Mouse (Mus musculus) liver, adult 2 months (tissue): Measurements from ENCODE around the gene Fam185a. TPM values are rescaled to one million over a fixed set of nuclear protein-coding genes. Genes with fewer than 3 reads are reported as not detected.

Source experiments
- DNase-seq: peaks from one replicate; pipeline ENCODE4 v3.0.0-alpha.2; 2011; ENCODE audit warnings: low read depth, low spot score; ENCODE audit errors: extremely low read depth
- H3K27ac ChIP-seq: fragments of 200-500 bp; replicated peaks from 2 replicates; pipeline ENCODE4 v1.5.1; 2012; ENCODE audit warnings: low read depth, mild to moderate bottlenecking, control low read depth, inconsistent platforms, low read length; ENCODE audit not compliant: insufficient read depth
- H3K27me3 ChIP-seq: fragments of 200-500 bp; 2 replicates; pipeline ENCODE4 v1.6.1; 2012; ENCODE audit warnings: mild to moderate bottlenecking, moderate library complexity, low read length, inconsistent platforms; ENCODE audit not compliant: control insufficient read depth, insufficient read depth
- H3K36me3 ChIP-seq: fragments of 200-500 bp; 2 replicates; pipeline ENCODE4 v1.6.1; 2012; ENCODE audit warnings: low read length, inconsistent platforms; ENCODE audit not compliant: control insufficient read depth, insufficient read depth
- H3K4me1 ChIP-seq: fragments of 200-500 bp; 2 replicates; pipeline ENCODE4 v1.6.1; 2011; ENCODE audit warnings: low read length; ENCODE audit not compliant: control insufficient read depth, insufficient read depth
- H3K4me3 ChIP-seq: fragments of 200-500 bp; 2 replicates; pipeline ENCODE4 v1.5.1; 2011; ENCODE audit warnings: low read depth, mild to moderate bottlenecking, control low read depth, low read length, moderate library complexity; ENCODE audit not compliant: insufficient read depth
- H3K79me2 ChIP-seq: fragments of 200-500 bp; 2 replicates; pipeline ENCODE4 v1.6.1; 2012; ENCODE audit warnings: inconsistent platforms, mild to moderate bottlenecking, low read length, moderate library complexity; ENCODE audit not compliant: control insufficient read depth, insufficient read depth
- H3K9ac ChIP-seq: fragments of 200-500 bp; 2 replicates; pipeline ENCODE4 v1.6.1; 2012; ENCODE audit warnings: low read depth, mild to moderate bottlenecking, control low read depth, inconsistent platforms, low read length
- CTCF ChIP-seq: fragments of 200-500 bp; IDR thresholded peaks from 2 replicates; pipeline ENCODE4 v1.5.1; 2011; ENCODE audit warnings: low read depth, low read length, control low read depth
- POLR2A ChIP-seq: fragments of 200-500 bp; IDR thresholded peaks from 2 replicates; pipeline ENCODE4 v1.6.1; 2011; ENCODE audit warnings: low read length, control low read depth; ENCODE audit not compliant: insufficient read depth; ENCODE audit errors: extremely low read depth
- WGBS: fragments of 180-500 bp; shearing (Covaris S2); methylation state at CpG from one replicate; pipeline ENCODE4 v1.1.7; 2018; 5-methylcytosine and 5-hydroxymethylcytosine counted together
- polyA plus RNA-seq: library from polyadenylated mRNA; depleted of rRNA; stranded (reverse); fragments of >200 nt; gene quantifications from 2 replicates; pipeline ENCODE4 v1.2.3, GENCODE M21; 2012
- total RNA-seq: library from RNA; depleted of rRNA; stranded (reverse); fragments of >200 nt; gene quantifications from 2 replicates; pipeline ENCODE4 v1.2.3, GENCODE M21; 2014

Fam185a gene
- total and polyA plus RNA-seq, 2 experiments: 1.7 to 9.8 TPM

- Histone ChIP-seq H3K27me3 (no peaks in the 10 kb centered on the region), H3K36me3 (peaks cover 2% of the 10 kb centered on the region), H3K79me2 (no peaks in the 10 kb centered on the region), H3K4me3 (no peak overlapping the region), H3K27ac (no peak overlapping the region), H3K9ac (no peak overlapping the region), H3K4me1 (no peaks in the 10 kb centered on the region)
- no peak for DNase-seq
- WGBS: 78% methylated on average over 3 of the region's 3 CpGs
- no peak for TF ChIP-seq CTCF
- no peak for TF ChIP-seq POLR2A
Measured at GRCm38 (mm10) chr5:21487306-21487705, 62.5 kb downstream of the Fam185a start.

DNA sequence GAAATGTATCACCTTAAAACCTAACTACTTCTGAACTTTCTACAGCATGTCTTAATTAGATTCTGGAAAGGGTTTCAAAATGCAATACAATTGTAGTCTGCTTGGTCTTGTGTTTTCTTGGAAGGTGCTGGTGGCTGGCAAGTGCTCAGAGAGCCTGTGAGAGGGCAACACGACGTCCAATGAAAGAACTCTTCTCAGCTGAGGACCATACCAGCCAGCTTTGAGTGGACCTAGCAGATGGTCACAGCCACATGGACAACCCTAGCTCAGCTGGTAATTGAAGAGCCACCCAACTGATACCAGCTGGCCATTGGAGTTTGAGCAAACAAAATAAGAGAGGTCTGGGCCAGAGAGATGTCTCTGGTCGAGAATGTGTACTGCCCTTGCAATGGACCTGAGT, 63.0 kb downstream of the Fam185a start:
- no peak for DNase-seq
- 92% methylated on average over 3 of the region's 3 CpGs for WGBS
- no peaks in the 10 kb centered on the region for H3K4me1 ChIP-seq
- H3K79me2 ChIP-seq: no peaks in the 10 kb centered on the region
- no peak for TF ChIP-seq POLR2A
- TF ChIP-seq CTCF: no peak
- no peak overlapping the region for H3K9ac ChIP-seq
- H3K27me3 ChIP-seq: no peaks in the 10 kb centered on the region
- no peak overlapping the region for H3K4me3 ChIP-seq
- H3K27ac ChIP-seq: no peak overlapping the region
- H3K36me3 ChIP-seq: peaks cover 2% of the 10 kb centered on the region

DNA sequence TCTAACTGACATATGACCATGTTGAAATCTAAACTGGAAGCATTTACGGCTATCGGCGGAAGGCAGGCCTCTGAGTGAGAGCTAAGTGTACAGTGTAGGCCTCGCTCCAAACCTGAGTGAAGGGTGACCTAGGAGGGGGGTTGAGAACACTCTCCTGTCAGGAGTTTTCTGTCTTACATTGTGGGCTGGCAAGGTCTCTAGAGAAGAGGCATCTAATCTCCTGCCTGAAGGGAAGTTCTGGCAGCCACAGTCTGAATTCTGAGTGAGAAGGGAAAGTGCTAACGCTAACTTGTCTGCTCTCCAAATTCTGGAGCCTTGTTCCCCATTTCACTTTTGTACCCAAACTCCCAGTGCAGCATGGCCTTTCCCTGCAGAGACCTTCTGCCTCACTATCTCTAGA, 63.7 kb downstream of the Fam185a start:
- Histone ChIP-seq H3K9ac (no peak overlapping the region), H3K4me3 (no peak overlapping the region), H3K27ac (no peak overlapping the region), H3K27me3 (no peaks in the 10 kb centered on the region), H3K4me1 (no peaks in the 10 kb centered on the region), H3K79me2 (no peaks in the 10 kb centered on the region), H3K36me3 (peaks cover under 1% of the 10 kb centered on the region)
- TF ChIP-seq CTCF: no peak
- TF ChIP-seq POLR2A: no peak
- peak; percentile 11 for DNase-seq
- WGBS: 92% methylated on average over 5 of the region's 5 CpGs

DNA sequence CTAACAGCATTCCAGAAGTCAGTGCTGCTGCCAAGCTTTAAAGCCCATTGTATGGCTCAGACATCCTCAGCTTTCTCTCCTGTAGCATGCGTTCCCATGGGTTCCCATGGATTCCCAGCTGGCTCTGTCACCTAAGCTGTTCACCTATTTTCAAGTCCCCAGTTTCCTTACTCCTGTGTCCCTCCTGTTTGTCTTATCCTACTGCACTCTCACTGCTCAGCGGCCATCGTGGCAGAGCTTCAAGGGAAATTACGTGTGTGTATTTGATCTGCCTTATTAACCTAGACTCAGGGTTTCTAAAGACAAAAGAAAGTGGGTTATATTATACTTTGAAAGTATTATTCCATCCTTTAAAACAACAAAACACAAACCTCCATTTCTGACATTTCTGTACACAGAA, 64.4 kb downstream of the Fam185a start:
- no peak overlapping the region for H3K4me3 ChIP-seq
- H3K4me1 ChIP-seq: no peaks in the 10 kb centered on the region
- 93% methylated on average over 4 of the region's 4 CpGs for WGBS
- TF ChIP-seq POLR2A (no peak), CTCF (no peak)
- H3K9ac ChIP-seq: no peak overlapping the region
- no peaks in the 10 kb centered on the region for H3K79me2 ChIP-seq
- no peak overlapping the region for H3K27ac ChIP-seq
- no peaks in the 10 kb centered on the region; the same call in 1 of the 2 replicates for H3K36me3 ChIP-seq
- DNase-seq: no peak
- no peaks in the 10 kb centered on the region for H3K27me3 ChIP-seq

DNA sequence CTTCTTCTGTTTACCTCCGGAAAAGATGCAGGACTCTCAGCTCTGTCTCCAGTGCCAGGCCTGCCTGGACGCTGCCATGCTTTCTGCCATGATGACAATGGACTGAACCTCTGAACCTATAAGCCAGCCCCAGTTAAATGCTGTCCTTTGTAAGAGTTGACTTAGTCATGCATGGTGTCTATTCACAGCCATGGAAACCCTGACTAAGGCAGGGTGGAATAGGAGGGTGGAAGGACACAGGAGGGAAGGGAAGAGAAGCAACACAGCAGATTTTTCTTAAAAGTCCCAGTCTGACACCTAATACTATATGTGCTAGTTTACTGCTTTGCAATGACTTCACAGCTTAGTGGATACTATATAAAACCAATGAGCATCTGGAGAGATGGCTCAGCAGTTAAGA, 66.7 kb downstream of the Fam185a start:
- no peaks in the 10 kb centered on the region for H3K27me3 ChIP-seq
- 84% methylated on average over 2 of the region's 2 CpGs for WGBS
- H3K4me3 ChIP-seq: no peak overlapping the region
- H3K4me1 ChIP-seq: no peaks in the 10 kb centered on the region
- H3K36me3 ChIP-seq: no peaks in the 10 kb centered on the region
- no peak overlapping the region for H3K27ac ChIP-seq
- TF ChIP-seq CTCF: no peak
- no peak for TF ChIP-seq POLR2A
- H3K9ac ChIP-seq: no peak overlapping the region
- H3K79me2 ChIP-seq: no peaks in the 10 kb centered on the region
- no peak for DNase-seq

DNA sequence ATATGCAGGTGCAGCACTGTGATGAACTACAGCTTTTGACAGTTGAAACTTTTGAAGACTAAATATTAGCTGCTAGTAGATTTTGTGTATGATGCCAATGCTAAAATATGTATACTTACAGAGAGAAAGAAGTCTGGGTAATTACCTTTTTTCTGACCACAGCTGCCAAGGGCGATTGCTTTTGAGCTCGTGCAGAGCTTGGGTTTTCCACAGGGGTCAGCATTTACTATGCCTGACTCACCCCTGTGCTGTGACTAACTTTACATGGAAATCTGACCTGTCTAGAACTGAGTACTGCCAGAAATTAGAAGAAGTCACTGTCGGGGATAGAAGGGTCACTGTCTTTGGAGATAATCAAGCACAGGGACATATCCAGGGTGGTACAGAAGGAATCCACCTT, 67.5 kb downstream of the Fam185a start:
- H3K27me3 ChIP-seq: no peaks in the 10 kb centered on the region
- no peaks in the 10 kb centered on the region for H3K79me2 ChIP-seq
- no peak overlapping the region for H3K9ac ChIP-seq
- 85% methylated on average over 3 of the region's 3 CpGs for WGBS
- H3K27ac ChIP-seq: no peak overlapping the region
- DNase-seq: no peak
- no peaks in the 10 kb centered on the region for H3K36me3 ChIP-seq
- no peak for TF ChIP-seq POLR2A
- TF ChIP-seq CTCF: no peak
- no peaks in the 10 kb centered on the region for H3K4me1 ChIP-seq
- no peak overlapping the region for H3K4me3 ChIP-seq
